Mouse (Mus musculus): ENCODE results near the gene Vmn1r78.

DNA sequence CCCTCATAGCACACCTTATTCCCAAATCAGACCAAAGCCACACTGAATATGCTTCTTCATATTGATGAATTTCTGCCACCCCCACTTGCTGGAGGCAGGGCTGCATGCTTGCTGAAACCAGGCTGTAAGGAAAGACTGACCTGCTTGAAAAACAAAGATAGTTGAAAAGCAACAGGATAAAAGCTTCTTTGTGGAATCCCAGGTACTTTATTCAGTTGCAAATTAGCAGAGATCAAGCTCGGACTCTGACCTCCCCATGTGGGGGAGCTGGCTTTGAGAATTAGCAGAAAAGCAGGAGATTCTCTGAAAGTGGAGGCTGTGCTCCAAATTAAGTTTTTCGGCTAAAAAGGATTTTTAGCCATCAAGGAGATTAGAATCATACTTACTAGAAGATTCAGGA, 54.1 kb downstream of the Vmn1r78 start:
- TF ChIP-seq CTCF (IDR thresholded peaks at IDR 0.05) (no peak), EP300 (IDR thresholded peaks at IDR 0.05) (no peak)

All from lung, postnatal 0 days (tissue).